Mouse (Mus musculus): ENCODE results near the gene Vmn1r158. TPM values are rescaled to one million over a fixed set of nuclear protein-coding genes. Genes with fewer than 3 reads are reported as not detected.
"Not testable (repeated sequence)": the region's sequence is repeated elsewhere in the genome, so short reads cannot be mapped to it uniquely, and the experiment has no call there.

The Vmn1r158 gene
- polyA plus RNA-seq (2015; fragmentation: Nextera tagmentation; extraction: Ambion mirVana) = not detected in 2 replicates

- H3K36me3 ChIP-seq (ENCODE audit: control insufficient read depth, insufficient read depth); H3K4me1 ChIP-seq (replicated peaks; ENCODE audit: control insufficient read depth, insufficient read depth, low read length); H3K9ac ChIP-seq (ENCODE audit: low read depth, low read length); H3K4me3 ChIP-seq (ENCODE audit: low read depth, low read length); H3K4me2 ChIP-seq (replicated peaks; ENCODE audit: low read depth); ATAC-seq; H3K27ac ChIP-seq (ENCODE audit: low read depth, low read length); H3K9me3 ChIP-seq (ENCODE audit: control insufficient read depth); H3K27me3 ChIP-seq (replicated peaks; ENCODE audit: control insufficient read depth, insufficient read depth, low read length): not testable (repeated sequence)
- 50% methylated on average over 2 of the region's 2 CpGs for WGBS
These were observed at the start of gene Vmn1r158 for GRCm38 (mm10) chr7:22790682-22791081. Gene Vmn1r158 (minus strand): TSS chr7:22790782.

- 85% methylated on average over 5 of the region's 11 CpGs for WGBS
- H3K4me1 ChIP-seq (replicated peaks; ENCODE audit: control insufficient read depth, insufficient read depth, low read length); H3K4me2 ChIP-seq (replicated peaks; ENCODE audit: low read depth); H3K27me3 ChIP-seq (replicated peaks; ENCODE audit: control insufficient read depth, insufficient read depth, low read length); ATAC-seq; H3K36me3 ChIP-seq (ENCODE audit: control insufficient read depth, insufficient read depth); H3K27ac ChIP-seq (ENCODE audit: low read depth, low read length); H3K9ac ChIP-seq (ENCODE audit: low read depth, low read length); H3K9me3 ChIP-seq (ENCODE audit: control insufficient read depth); H3K4me3 ChIP-seq (ENCODE audit: low read depth, low read length): not testable (repeated sequence)
These were observed 14.6 kb downstream of the Vmn1r158 start for GRCm38 (mm10) chr7:22775981-22776380.

- H3K27ac ChIP-seq (ENCODE audit: low read depth, low read length); ATAC-seq; H3K4me3 ChIP-seq (ENCODE audit: low read depth, low read length); H3K9me3 ChIP-seq (ENCODE audit: control insufficient read depth); H3K27me3 ChIP-seq (replicated peaks; ENCODE audit: control insufficient read depth, insufficient read depth, low read length); H3K4me1 ChIP-seq (replicated peaks; ENCODE audit: control insufficient read depth, insufficient read depth, low read length); H3K4me2 ChIP-seq (replicated peaks; ENCODE audit: low read depth); H3K9ac ChIP-seq (ENCODE audit: low read depth, low read length); H3K36me3 ChIP-seq (ENCODE audit: control insufficient read depth, insufficient read depth): not testable (repeated sequence)
- 27% methylated on average over 2 of the region's 3 CpGs for WGBS
These were observed 29.2 kb downstream of the Vmn1r158 start, which contains the start of gene Vmn1r157 for GRCm38 (mm10) chr7:22761397-22761796. Gene Vmn1r157 (plus strand): TSS chr7:22761697.

Other genes with a start within 250 kb of the Vmn1r158 start
- not detected in 2 replicates for gene Gm4201, start 225.4 kb downstream of the Vmn1r158 start, polyA plus RNA-seq (2015; fragmentation: Nextera tagmentation; extraction: Ambion mirVana)
- not detected in 2 replicates for gene Gm4565, start 202.7 kb downstream of the Vmn1r158 start, polyA plus RNA-seq (2015; fragmentation: Nextera tagmentation; extraction: Ambion mirVana)
- gene Vmn1r155, start 132.8 kb downstream of the Vmn1r158 start, polyA plus RNA-seq (2015; fragmentation: Nextera tagmentation; extraction: Ambion mirVana) = not detected in 2 replicates
- gene Gm8693, start 98.5 kb downstream of the Vmn1r158 start, polyA plus RNA-seq (2015; fragmentation: Nextera tagmentation; extraction: Ambion mirVana) = not detected in 2 replicates
- gene Gm4567, start 71.1 kb downstream of the Vmn1r158 start, polyA plus RNA-seq (2015; fragmentation: Nextera tagmentation; extraction: Ambion mirVana) = not detected in 2 replicates
- gene Vmn1r157, start 29.1 kb downstream of the Vmn1r158 start, polyA plus RNA-seq (2015; fragmentation: Nextera tagmentation; extraction: Ambion mirVana) = not detected in 2 replicates
- gene Vmn1r159, start 52.8 kb upstream of the Vmn1r158 start, polyA plus RNA-seq (2015; fragmentation: Nextera tagmentation; extraction: Ambion mirVana) = not detected in 2 replicates
- not detected in 2 replicates for gene Vmn1r160, start 80.4 kb upstream of the Vmn1r158 start, polyA plus RNA-seq (2015; fragmentation: Nextera tagmentation; extraction: Ambion mirVana)
- gene Gm4214, start 193.9 kb upstream of the Vmn1r158 start, polyA plus RNA-seq (2015; fragmentation: Nextera tagmentation; extraction: Ambion mirVana) = not detected in 2 replicates
- not detected in 2 replicates for gene Gm4216, start 229.1 kb upstream of the Vmn1r158 start, polyA plus RNA-seq (2015; fragmentation: Nextera tagmentation; extraction: Ambion mirVana)